14 mouse cellular contexts compared by ENCODE assay signal in the genomic region with DNA sequence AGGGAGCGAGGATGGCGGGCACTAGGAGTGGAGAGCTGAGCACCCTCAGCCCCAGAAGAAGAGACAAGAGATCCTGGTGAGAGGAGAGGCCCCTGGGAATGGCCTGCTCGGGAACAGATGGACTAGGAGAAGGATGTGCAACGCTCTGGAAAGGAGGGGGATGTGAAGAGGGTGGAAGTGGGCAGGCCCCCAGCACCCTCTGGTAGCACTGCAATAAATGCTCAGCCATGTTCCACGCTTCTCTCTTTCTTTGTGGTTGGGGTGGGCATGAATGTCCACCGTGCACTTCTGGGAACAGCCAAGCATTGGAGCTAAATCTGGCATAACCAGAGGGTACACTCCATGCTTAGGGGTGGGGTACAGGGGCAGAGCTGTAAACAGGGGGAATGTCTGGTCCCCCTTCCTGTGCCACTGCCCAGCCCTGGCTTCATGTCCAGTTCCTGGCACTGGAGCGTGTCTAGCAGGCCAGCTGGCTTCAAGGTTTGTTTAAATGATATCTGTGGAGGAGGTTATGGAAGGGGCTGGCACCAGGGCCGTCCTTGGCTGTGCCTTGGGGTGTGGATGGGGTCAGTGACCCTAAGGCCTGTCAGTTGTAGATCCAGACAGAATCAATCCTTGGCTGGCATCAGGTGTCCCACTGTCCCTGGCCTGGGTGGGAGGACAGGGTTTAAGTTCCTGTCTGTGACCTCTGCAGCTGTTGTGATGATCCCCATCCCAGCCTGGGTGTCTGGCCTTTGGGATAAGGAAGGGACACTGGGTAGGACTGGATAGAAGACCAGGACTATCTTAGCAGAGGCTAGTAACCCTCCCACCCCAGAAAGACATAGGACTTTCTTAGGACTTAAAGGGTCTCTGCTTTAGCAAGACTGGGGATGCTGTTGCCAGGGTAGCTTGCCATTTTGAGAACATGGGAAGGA. TPM values are rescaled to one million over a fixed set of nuclear protein-coding genes. Genes with fewer than 3 reads are reported as not detected.
DNase-seq lines count a peak whose midpoint lies in the region; ATAC-seq and TF ChIP-seq lines count a peak whose summit lies in the region.
"Had no signal": no experiment of that assay in that cellular context is flagged by ENCODE, and none has a peak within 500 bp of the region (broad histone marks: within the 10 kb centered on the region; RNA-seq: fewer than 3 reads in every experiment).

No protein-coding gene starts in this region.

- intact Hi-C loops in gastrocnemius, postnatal 14 days (cut with DNase I; ENCODE audit: low total_unique reads): loop anchor here (5.0 kb wide), 1 partner anchor 38 kb away; a partner anchor contains a TSS
- intact Hi-C loops in heart, postnatal 10 days (cut with DNase I): no loop called here

- peak; percentile 26; the same call in 1 of the 2 replicates for ATAC-seq in frontal cortex, adult (ENCODE audit: low TSS enrichment)
- ATAC-seq in liver, postnatal 0 days: peak; percentile 35; the same call in 1 of the 2 replicates
- no peak for ATAC-seq in liver, embryonic 12.5 days

- 54% methylated on average over 8 of the region's 8 CpGs for WGBS in liver, postnatal 0 days (ENCODE audit: insufficient replicate concordance)
- WGBS in liver, embryonic 12.5 days (ENCODE audit: insufficient replicate concordance): 56% methylated on average over 8 of the region's 8 CpGs

- TF ChIP-seq EP300 in liver, postnatal 0 days (IDR thresholded peaks at IDR 0.05; ENCODE audit: low read depth): no peak

- no peak for TF ChIP-seq CTCF in liver, postnatal 0 days (IDR thresholded peaks at IDR 0.05; ENCODE audit: low read depth)

- peaks cover 6% of the 10 kb centered on the region for H3K36me3 ChIP-seq in liver, postnatal 0 days (replicated peaks; ENCODE audit: insufficient read depth, low read length)
- peaks cover 10% of the 10 kb centered on the region for H3K36me3 ChIP-seq in liver, embryonic 12.5 days

- H3K9ac ChIP-seq in liver, postnatal 0 days (replicated peaks): no peak overlapping the region
- no peak overlapping the region for H3K9ac ChIP-seq in liver, embryonic 12.5 days
- H3K9ac ChIP-seq: liver, embryonic 15.5 days had no signal

- no peak overlapping the region for H3K27ac ChIP-seq in liver, postnatal 0 days (ENCODE audit: low read depth)
- H3K27ac ChIP-seq in liver, embryonic 12.5 days: no peak overlapping the region
- H3K27ac ChIP-seq: liver, embryonic 15.5 days; midbrain, embryonic 10.5 days had no signal

- H3K27me3 ChIP-seq in liver, postnatal 0 days (ENCODE audit: insufficient read depth, low read length): peaks cover 27% of the 10 kb centered on the region
- H3K27me3 ChIP-seq in liver, embryonic 12.5 days (replicated peaks): peaks cover 72% of the 10 kb centered on the region

- H3K4me1 ChIP-seq in liver, postnatal 0 days (ENCODE audit: insufficient read depth): no peaks in the 10 kb centered on the region
- H3K4me1 ChIP-seq in liver, embryonic 12.5 days: 0 out of 2 replicates have a peak, but pooled peaks cover 8% of the 10 kb centered on the region
- H3K4me1 ChIP-seq: liver, embryonic 15.5 days had no signal

- no peak overlapping the region for H3K4me2 ChIP-seq in liver, postnatal 0 days (ENCODE audit: low read depth, low read length)
- H3K4me2 ChIP-seq in liver, embryonic 12.5 days: no peak overlapping the region
- H3K4me2 ChIP-seq: liver, embryonic 15.5 days had no signal

- no peak overlapping the region for H3K4me3 ChIP-seq in liver, postnatal 0 days (ENCODE audit: low read depth, low read length)
- H3K4me3 ChIP-seq in liver, embryonic 12.5 days: no peak overlapping the region
- H3K4me3 ChIP-seq: liver, embryonic 15.5 days; midbrain, embryonic 10.5 days had no signal

- no peaks in the 10 kb centered on the region for H3K9me3 ChIP-seq in liver, postnatal 0 days (ENCODE audit: low read length)
- H3K9me3 ChIP-seq in liver, embryonic 12.5 days (replicated peaks): no peaks in the 10 kb centered on the region
- H3K9me3 ChIP-seq: liver, embryonic 15.5 days; midbrain, embryonic 10.5 days had no signal

- no peak for DNase-seq in frontal cortex, adult 2 months (ENCODE audit: extremely low spot score in 1 of 2, low spot score in 1 of 2)
- no peak for DNase-seq in liver, postnatal 0 days
- peak; percentile 77 for DNase-seq in gastrocnemius, postnatal 14 days
- peak; percentile 64 to 74 for DNase-seq in heart, postnatal 10 days
- DNase-seq in adrenal gland, postnatal 14 days: no peak
- no peak for DNase-seq in retina, postnatal 1 day
- DNase-seq: layer of hippocampus, postnatal 36 days had no signal

RNA-seq across cellular contexts. Expression of a gene that starts 1.3 kb away (rescaled TPM):
- 0.84 and 1.1 TPM in 2 replicates for polyA plus RNA-seq in frontal cortex, adult 2 months (2012; rRNA removed)
- not detected in 2 replicates for polyA plus RNA-seq in liver, postnatal 0 days (2015; fragmentation: Nextera tagmentation; extraction: Ambion mirVana)
- 0.23 TPM in 1 of 2 replicates, not detected in the other for polyA plus RNA-seq in liver, embryonic 12.5 days (2016; fragmentation: Nextera tagmentation; extraction: Ambion mirVana)
- under 1 TPM; 0.39 to 0.53 TPM for total RNA-seq in gastrocnemius, postnatal 14 days (2021)
- total RNA-seq in heart, postnatal 10 days (2021): under 1 TPM in 1 of 2 experiments, not detected in 1; 0.31 TPM
- 687 and 769 TPM in 2 replicates for total RNA-seq in adrenal gland, postnatal 14 days (2021)
- total RNA-seq: CH12.LX; layer of hippocampus, postnatal 36 days had no signal
- polyA plus RNA-seq: intestine, embryonic 14.5 days; liver, embryonic 15.5 days; midbrain, embryonic 10.5 days; stomach, embryonic 14.5 days had no signal

RNA-seq across cellular contexts. Expression of a gene that starts 1.4 kb away (rescaled TPM):
- 9.7 and 14.2 TPM in 2 replicates for polyA plus RNA-seq in frontal cortex, adult 2 months (2012; rRNA removed)
- polyA plus RNA-seq in liver, postnatal 0 days (2015; fragmentation: Nextera tagmentation; extraction: Ambion mirVana): 0.26 and 6.0 TPM in 2 replicates
- polyA plus RNA-seq in liver, embryonic 12.5 days (2016; fragmentation: Nextera tagmentation; extraction: Ambion mirVana): not detected in 2 replicates
- total RNA-seq in gastrocnemius, postnatal 14 days (2021): 1,000 to 10,000 TPM in 1 of 2 experiments, 100 to 1,000 TPM in 1; 673 to 1,120 TPM
- total RNA-seq in heart, postnatal 10 days (2021): 100 to 1,000 TPM; 469 to 500 TPM
- total RNA-seq in adrenal gland, postnatal 14 days (2021): 0.48 and 0.53 TPM in 2 replicates
- total RNA-seq: CH12.LX had no signal
- polyA plus RNA-seq: intestine, embryonic 14.5 days; midbrain, embryonic 10.5 days had no signal

RNA-seq across cellular contexts. Expression of a gene that starts 15.3 kb away (rescaled TPM):
- polyA plus RNA-seq in frontal cortex, adult 2 months (2012; rRNA removed): 13.7 and 15.2 TPM in 2 replicates
- 2.5 and 3.0 TPM in 2 replicates for polyA plus RNA-seq in liver, postnatal 0 days (2015; fragmentation: Nextera tagmentation; extraction: Ambion mirVana)
- 3.5 and 3.8 TPM in 2 replicates for polyA plus RNA-seq in liver, embryonic 12.5 days (2016; fragmentation: Nextera tagmentation; extraction: Ambion mirVana)
- total RNA-seq in gastrocnemius, postnatal 14 days (2021): 1 to 10 TPM; 2.2 to 2.9 TPM
- 10 to 100 TPM; 14.5 to 17.8 TPM for total RNA-seq in heart, postnatal 10 days (2021)
- 5.3 and 5.9 TPM in 2 replicates for total RNA-seq in adrenal gland, postnatal 14 days (2021)

RNA-seq across cellular contexts. Expression of a gene that starts 26.8 kb away (rescaled TPM):
- 52.3 and 59.1 TPM in 2 replicates for polyA plus RNA-seq in frontal cortex, adult 2 months (2012; rRNA removed)
- 14.5 and 15.4 TPM in 2 replicates for polyA plus RNA-seq in liver, postnatal 0 days (2015; fragmentation: Nextera tagmentation; extraction: Ambion mirVana)
- polyA plus RNA-seq in liver, embryonic 12.5 days (2016; fragmentation: Nextera tagmentation; extraction: Ambion mirVana): 18.0 and 18.9 TPM in 2 replicates
- total RNA-seq in gastrocnemius, postnatal 14 days (2021): 1 to 10 TPM; 7.3 to 9.4 TPM
- total RNA-seq in heart, postnatal 10 days (2021): 10 to 100 TPM; 23.9 to 24.5 TPM
- 21.5 and 22.7 TPM in 2 replicates for total RNA-seq in adrenal gland, postnatal 14 days (2021)

RNA-seq across cellular contexts. Expression of a gene that starts 27.3 kb away (rescaled TPM):
- 3.0 and 3.2 TPM in 2 replicates for polyA plus RNA-seq in frontal cortex, adult 2 months (2012; rRNA removed)
- 1.0 and 1.2 TPM in 2 replicates for polyA plus RNA-seq in liver, postnatal 0 days (2015; fragmentation: Nextera tagmentation; extraction: Ambion mirVana)
- polyA plus RNA-seq in liver, embryonic 12.5 days (2016; fragmentation: Nextera tagmentation; extraction: Ambion mirVana): 5.5 and 5.6 TPM in 2 replicates
- total RNA-seq in gastrocnemius, postnatal 14 days (2021): 1 to 10 TPM; 3.9 to 5.3 TPM
- 10 to 100 TPM; 12.7 to 19.3 TPM for total RNA-seq in heart, postnatal 10 days (2021)
- total RNA-seq in adrenal gland, postnatal 14 days (2021): 5.9 and 6.8 TPM in 2 replicates

Comparison
In these comparisons a context has a peak if more than half of its experiments do, and no peak if none do; other contexts are left out.
1. DNase-seq: peak in gastrocnemius, postnatal 14 days (single experiment) and heart, postnatal 10 days (2 of 2); none in frontal cortex, adult 2 months (0 of 2), liver, postnatal 0 days (single experiment), adrenal gland, postnatal 14 days (single experiment) and retina, postnatal 1 day (single experiment).
2. RNA of a gene that starts 1.3 kb away (total RNA-seq): 687 to 769 TPM in adrenal gland, postnatal 14 days; 0.39 to 0.53 TPM in gastrocnemius, postnatal 14 days and 0.31 TPM in heart, postnatal 10 days; every median in the first group is over 100 times any median in the second.
3. RNA of a gene that starts 1.4 kb away (total RNA-seq): 673 to 1,120 TPM in gastrocnemius, postnatal 14 days and 469 to 500 TPM in heart, postnatal 10 days; 0.48 to 0.53 TPM in adrenal gland, postnatal 14 days; every median in the first group is over 100 times any median in the second.